Mouse (Mus musculus) megakaryocyte, embryonic 14.5 days (primary cell): ENCODE results near the gene Arhgef19. TPM values are rescaled to one million over a fixed set of nuclear protein-coding genes. Genes with fewer than 3 reads are reported as not detected.

ENCODE experiments used
- H3K27me3 ChIP-seq: replicated peaks from 2 replicates; pipeline ENCODE3; 2012; ENCODE audit warnings: inconsistent platforms
- H3K36me3 ChIP-seq: replicated peaks from 2 replicates; pipeline ENCODE3; 2012; ENCODE audit warnings: low read length, inconsistent platforms, mixed read lengths
- H3K4me1 ChIP-seq: 2 replicates; pipeline ENCODE4 v1.6.1; 2012; ENCODE audit warnings: inconsistent platforms
- H3K4me3 ChIP-seq: replicated peaks from 2 replicates; pipeline ENCODE3; 2012; ENCODE audit warnings: moderate library complexity, mild to moderate bottlenecking, inconsistent platforms
- H3K9me3 ChIP-seq: 2 replicates; pipeline ENCODE4 v1.6.1; 2012; ENCODE audit warnings: inconsistent platforms
- FLI1 ChIP-seq: IDR thresholded peaks from 2 replicates; pipeline ENCODE4 v1.6.1; 2012; ENCODE audit warnings: low read length, inconsistent platforms, mixed read lengths
- GATA1 ChIP-seq: IDR thresholded peaks from 3 replicates; pipeline ENCODE4 v1.6.1; 2012; ENCODE audit warnings: mixed read lengths, low read length, inconsistent platforms, borderline replicate concordance
- polyA plus RNA-seq: library from polyadenylated mRNA; stranded (reverse); fragments of >175 nt; gene quantifications from 2 replicates; pipeline ENCODE4 v1.2.3, GENCODE M21; 2012; ENCODE audit warnings: low replicate concordance; ENCODE audit not compliant: insufficient read depth

The Arhgef19 gene
- polyA plus RNA-seq, 1 experiment: not detected

DNA sequence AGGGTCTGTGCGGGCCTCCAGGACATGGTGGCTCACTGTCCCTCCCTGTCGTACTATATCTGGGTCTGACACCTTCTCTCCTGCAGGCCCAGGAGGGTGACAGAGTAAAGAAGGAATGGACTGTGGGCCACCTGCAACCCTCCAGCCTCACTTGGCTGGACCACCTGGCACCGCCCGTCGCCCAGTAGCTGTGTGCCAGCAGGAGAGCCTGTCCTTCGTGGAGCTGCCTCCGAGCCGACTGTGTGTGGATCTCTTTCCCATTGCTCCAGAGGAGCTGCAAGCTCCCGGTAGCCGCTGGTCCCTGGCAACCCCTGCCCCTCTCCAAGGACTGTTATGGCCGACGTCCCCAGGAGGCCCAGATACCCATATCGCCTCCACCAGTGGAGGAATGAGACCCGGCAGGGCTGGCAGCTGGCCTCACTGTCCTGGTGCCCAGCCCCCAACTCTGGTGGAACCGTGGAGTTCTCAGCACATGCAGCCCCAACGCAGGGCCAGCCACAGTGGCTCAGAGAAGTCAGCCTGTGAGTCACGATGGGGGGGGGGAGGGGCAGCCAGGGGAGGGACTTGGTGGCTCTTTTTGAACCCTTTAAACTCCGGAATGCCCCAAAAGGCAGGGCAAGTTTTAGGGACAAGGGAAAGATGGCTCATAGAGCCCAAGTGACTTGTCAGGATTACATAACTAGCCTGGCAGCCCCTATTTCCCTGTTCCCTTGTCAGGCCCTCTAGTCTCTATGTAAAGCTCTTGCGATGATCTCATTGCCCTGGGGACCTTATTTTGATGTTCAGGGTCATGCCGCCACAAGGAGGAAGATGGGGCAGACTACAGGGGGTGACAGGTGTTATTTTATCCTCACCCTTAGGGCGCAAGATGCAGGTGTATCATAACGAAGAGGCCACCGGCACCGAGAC lies 7.0 kb downstream of the Arhgef19 start:
- H3K9me3 ChIP-seq: no peaks in the 10 kb centered on the region
- peaks cover 92% of the 10 kb centered on the region for H3K27me3 ChIP-seq
- H3K4me3 ChIP-seq: no peak overlapping the region
- H3K4me1 ChIP-seq: peaks cover 15% of the 10 kb centered on the region
- H3K36me3 ChIP-seq: no peaks in the 10 kb centered on the region
- TF ChIP-seq FLI1 (no peak), GATA1 (no peak)

DNA sequence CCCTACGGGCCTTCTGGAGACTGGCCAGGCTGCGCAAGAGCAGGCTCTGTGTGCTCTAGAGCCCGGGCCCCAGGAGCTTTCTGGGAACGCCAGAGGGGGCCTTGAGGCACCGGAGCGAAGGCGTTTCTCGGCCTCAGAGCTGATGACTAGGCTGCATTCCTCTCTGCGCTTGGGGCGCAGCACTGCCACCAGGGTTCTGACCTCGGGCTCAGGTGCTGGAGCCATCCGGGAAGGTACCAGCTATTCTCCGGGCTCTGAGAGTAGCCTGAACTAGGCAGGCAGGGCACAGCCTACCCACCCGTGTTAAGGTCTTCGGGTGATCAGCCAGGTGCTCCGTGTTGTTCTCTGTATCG lies 7.7 kb downstream of the Arhgef19 start:
- TF ChIP-seq GATA1 (no peak), FLI1 (no peak)

DNA sequence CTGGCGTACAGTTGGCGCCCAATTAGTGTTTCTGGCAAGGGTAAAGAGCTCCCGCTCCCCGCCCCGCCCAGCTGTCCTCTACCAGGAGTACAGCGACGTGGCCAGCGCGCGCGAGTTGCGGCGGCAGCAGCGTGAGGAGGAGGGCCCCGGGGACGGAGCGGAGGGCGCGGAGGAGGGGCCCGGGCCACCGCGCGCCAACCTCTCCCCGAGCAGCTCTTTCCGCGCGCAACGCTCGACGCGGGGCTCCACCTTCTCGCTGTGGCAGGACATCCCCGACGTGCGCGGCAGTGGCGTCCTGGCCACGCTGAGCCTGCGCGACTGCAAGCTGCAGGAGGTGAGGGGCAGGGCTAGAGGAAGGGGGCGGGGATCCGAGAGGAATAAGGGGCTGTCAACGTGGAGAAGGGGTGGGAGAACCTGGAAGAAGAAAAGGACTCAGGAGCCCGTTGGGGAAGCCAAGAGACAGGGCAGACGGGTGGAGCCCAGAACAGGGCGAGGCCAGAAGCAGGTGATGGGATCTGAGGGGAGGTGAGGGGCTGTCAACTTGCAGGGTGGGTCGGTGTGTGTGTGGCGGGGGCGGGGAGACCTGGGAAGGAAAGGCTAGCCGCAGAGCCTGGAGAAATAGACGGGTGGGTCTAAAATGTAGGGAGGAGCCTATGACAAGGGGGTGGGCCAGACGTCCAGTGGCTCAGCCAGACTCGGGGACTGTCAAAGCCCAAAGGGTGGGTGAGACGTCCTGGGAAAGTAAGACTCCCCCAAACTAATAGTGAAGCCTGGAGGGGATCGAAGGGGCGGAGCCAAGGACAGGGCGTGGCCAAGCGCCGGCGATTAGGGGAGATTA lies 8.7 kb downstream of the Arhgef19 start:
- TF ChIP-seq FLI1 (no peak), GATA1 (no peak)
- Histone ChIP-seq H3K9me3 (no peaks in the 10 kb centered on the region), H3K4me3 (peak overlapping the region; percentile 81), H3K4me1 (peaks cover 15% of the 10 kb centered on the region), H3K36me3 (no peaks in the 10 kb centered on the region), H3K27me3 (peaks cover 85% of the 10 kb centered on the region)

More for the DNA sequence above, 7.7 kb downstream of the Arhgef19 start:
- Histone ChIP-seq H3K36me3 (no peaks in the 10 kb centered on the region), H3K27me3 (peaks cover 90% of the 10 kb centered on the region), H3K4me3 (no peak overlapping the region), H3K9me3 (no peaks in the 10 kb centered on the region), H3K4me1 (peaks cover 15% of the 10 kb centered on the region)

GRCm38 (mm10) chr4:141248614-141248978 lies 9.3 kb downstream of the Arhgef19 start:
- peaks cover 83% of the 10 kb centered on the region for H3K27me3 ChIP-seq
- TF ChIP-seq FLI1 (no peak), GATA1 (no peak)

GRCm38 (mm10) chr4:141249383-141249782 lies 10.1 kb downstream of the Arhgef19 start:
- TF ChIP-seq GATA1 (no peak), FLI1 (no peak)
- peaks cover 15% of the 10 kb centered on the region for H3K4me1 ChIP-seq
- peaks cover 83% of the 10 kb centered on the region for H3K27me3 ChIP-seq
- H3K36me3 ChIP-seq: no peaks in the 10 kb centered on the region
- no peaks in the 10 kb centered on the region for H3K9me3 ChIP-seq
- H3K4me3 ChIP-seq: no peak overlapping the region

More at GRCm38 (mm10) chr4:141248614-141248978, 9.3 kb downstream of the Arhgef19 start:
- H3K9me3 ChIP-seq: no peaks in the 10 kb centered on the region
- H3K4me3 ChIP-seq: no peak overlapping the region
- H3K4me1 ChIP-seq: peaks cover 15% of the 10 kb centered on the region
- H3K36me3 ChIP-seq: no peaks in the 10 kb centered on the region

GRCm38 (mm10) chr4:141251071-141251470 lies 11.8 kb downstream of the Arhgef19 start:
- Histone ChIP-seq H3K27me3 (peaks cover 77% of the 10 kb centered on the region), H3K36me3 (no peaks in the 10 kb centered on the region), H3K4me1 (peaks cover 15% of the 10 kb centered on the region), H3K9me3 (no peaks in the 10 kb centered on the region), H3K4me3 (no peak overlapping the region)
- TF ChIP-seq GATA1 (no peak), FLI1 (no peak)

DNA sequence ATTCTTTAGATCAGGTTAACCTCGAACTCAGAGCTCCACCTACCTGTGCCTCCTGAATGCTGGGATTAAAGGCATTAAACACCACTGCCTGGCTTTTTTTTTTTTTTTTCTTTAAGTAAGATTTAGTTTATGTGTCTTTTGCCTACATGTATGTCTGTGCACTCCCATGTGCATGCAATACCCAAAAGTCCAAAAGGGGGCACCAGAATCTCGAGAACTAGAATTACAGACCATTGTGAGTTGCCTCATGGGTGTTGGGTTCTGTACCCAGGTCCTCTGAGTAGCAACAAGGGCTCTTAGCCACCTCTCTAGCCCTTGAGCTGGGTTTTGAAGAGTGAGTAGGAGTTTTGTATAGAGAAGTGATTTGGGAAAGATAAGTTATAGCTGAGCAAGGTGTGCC lies 13.3 kb downstream of the Arhgef19 start:
- TF ChIP-seq GATA1 (no peak), FLI1 (no peak)
- H3K4me3 ChIP-seq: no peak overlapping the region
- H3K4me1 ChIP-seq: peaks cover 9% of the 10 kb centered on the region
- peaks cover 5% of the 10 kb centered on the region for H3K9me3 ChIP-seq
- no peaks in the 10 kb centered on the region for H3K36me3 ChIP-seq
- H3K27me3 ChIP-seq: peaks cover 70% of the 10 kb centered on the region

DNA sequence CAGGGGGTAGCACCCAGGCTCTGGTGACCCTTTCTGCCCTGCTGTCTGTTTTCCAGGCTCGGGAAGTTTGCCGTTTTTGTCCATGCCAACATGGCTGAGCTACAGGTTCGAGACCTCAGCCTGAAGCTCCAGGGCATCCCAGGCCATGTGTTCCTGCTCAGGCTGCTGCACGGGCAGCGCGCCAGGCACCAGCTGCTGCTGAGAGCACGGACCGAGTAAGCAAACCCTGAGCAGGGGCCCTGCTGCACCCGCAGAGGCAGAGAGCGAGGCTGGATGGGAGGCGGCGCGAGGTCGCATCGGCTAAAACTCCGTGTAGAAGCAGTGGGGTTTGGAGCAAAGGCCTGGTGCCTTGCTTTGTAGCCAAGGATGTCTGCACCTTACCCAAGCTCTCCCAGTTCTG lies 14.9 kb downstream of the Arhgef19 start:
- H3K4me1 ChIP-seq: no peaks in the 10 kb centered on the region; the same call in 1 of the 2 replicates
- peaks cover 64% of the 10 kb centered on the region for H3K27me3 ChIP-seq
- TF ChIP-seq GATA1: no peak
- no peak for TF ChIP-seq FLI1
- peaks cover 15% of the 10 kb centered on the region for H3K9me3 ChIP-seq
- H3K4me3 ChIP-seq: no peak overlapping the region
- H3K36me3 ChIP-seq: no peaks in the 10 kb centered on the region

DNA sequence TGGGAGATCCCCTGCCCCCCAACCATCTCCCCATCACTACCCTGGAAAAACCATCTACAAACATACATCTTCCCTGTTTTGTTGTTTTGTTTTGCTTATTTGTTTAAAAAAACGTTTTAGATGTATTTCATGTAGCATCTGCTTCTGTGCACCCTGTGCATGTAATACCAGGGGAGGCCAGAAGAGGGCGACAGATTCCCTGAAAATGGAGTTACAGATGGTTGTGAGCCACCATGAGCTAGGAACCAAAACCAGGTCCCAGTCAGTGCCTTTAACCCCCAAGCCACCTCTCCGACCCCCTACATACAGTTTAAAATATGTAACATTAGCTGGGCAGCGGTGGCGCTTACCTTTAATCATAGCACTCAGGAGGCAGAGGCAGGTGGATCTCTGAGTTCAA lies 18.1 kb downstream of the Arhgef19 start:
- peaks cover 40% of the 10 kb centered on the region for H3K9me3 ChIP-seq
- H3K4me3 ChIP-seq: no peak overlapping the region
- no peaks in the 10 kb centered on the region for H3K4me1 ChIP-seq
- H3K27me3 ChIP-seq: peaks cover 55% of the 10 kb centered on the region
- no peaks in the 10 kb centered on the region for H3K36me3 ChIP-seq
- TF ChIP-seq GATA1 (no peak), FLI1 (no peak)

DNA sequence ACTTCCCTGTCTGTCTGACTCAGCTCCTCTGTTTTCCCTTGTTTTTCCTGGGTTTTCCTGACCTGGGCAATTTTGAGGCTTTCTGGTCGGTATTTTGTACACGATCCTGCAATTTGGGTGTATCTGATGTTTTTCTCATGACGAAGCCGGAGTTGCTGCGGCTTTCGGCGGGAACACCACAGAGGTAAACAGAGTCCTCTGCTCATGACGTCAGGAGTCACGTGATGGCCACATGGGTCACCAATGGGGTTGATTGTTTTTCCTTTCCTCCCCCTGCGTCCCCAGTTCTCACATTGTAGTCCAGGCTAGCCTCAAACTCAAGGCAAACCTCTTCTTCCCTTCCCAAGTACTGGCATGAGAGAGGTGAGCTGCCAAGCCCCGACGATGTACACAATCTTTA lies 20.1 kb downstream of the Arhgef19 start:
- Histone ChIP-seq H3K36me3 (no peaks in the 10 kb centered on the region), H3K9me3 (peaks cover 45% of the 10 kb centered on the region), H3K27me3 (peaks cover 44% of the 10 kb centered on the region), H3K4me3 (no peak overlapping the region), H3K4me1 (no peaks in the 10 kb centered on the region)
- TF ChIP-seq GATA1 (no peak), FLI1 (no peak)
